Mouse (Mus musculus) heart, embryonic 13.5 days (tissue): ENCODE data around the gene Cd81. TPM values are rescaled to one million over a fixed set of nuclear protein-coding genes. Genes with fewer than 3 reads are reported as not detected.

Experiments used
- ATAC-seq: fragments of 200-750 bp; cut with Nextera tagmentation; 2 replicates; pipeline ENCODE4 v1.8.0; 2017; ENCODE audit warnings: moderate TSS enrichment; ENCODE audit not compliant: insufficient number of reproducible peaks, low FRiP score, low TSS enrichment; ENCODE audit errors: extremely low read depth
- H3K27ac ChIP-seq: fragments of 300-500 bp; sonication (generic); replicated peaks from 2 replicates; pipeline ENCODE4 v1.5.1; 2015; ENCODE audit warnings: moderate library complexity, mild to moderate bottlenecking, inconsistent platforms
- H3K27me3 ChIP-seq: fragments of 300-500 bp; sonication (generic); replicated peaks from 2 replicates; pipeline ENCODE4 v1.6.1; 2015; ENCODE audit warnings: mild to moderate bottlenecking, inconsistent platforms
- H3K36me3 ChIP-seq: fragments of 300-500 bp; sonication (generic); 2 replicates; pipeline ENCODE4 v1.6.1; 2015; ENCODE audit warnings: mild to moderate bottlenecking, inconsistent platforms
- H3K4me1 ChIP-seq: fragments of 300-500 bp; sonication (generic); 2 replicates; pipeline ENCODE4 v1.6.1; 2015; ENCODE audit warnings: inconsistent platforms
- H3K4me2 ChIP-seq: fragments of 300-500 bp; sonication (generic); 2 replicates; pipeline ENCODE4 v1.6.1; 2015; ENCODE audit warnings: inconsistent platforms, mild to moderate bottlenecking, moderate library complexity
- H3K4me3 ChIP-seq: fragments of 300-500 bp; sonication (generic); 2 replicates; pipeline ENCODE4 v1.5.1; 2015; ENCODE audit warnings: moderate library complexity, mild to moderate bottlenecking, inconsistent platforms
- H3K9ac ChIP-seq: fragments of 300-500 bp; sonication (generic); 2 replicates; pipeline ENCODE4 v1.6.1; 2015; ENCODE audit warnings: inconsistent platforms, mild to moderate bottlenecking, moderate library complexity
- H3K9me3 ChIP-seq: fragments of 300-500 bp; sonication (generic); 2 replicates; pipeline ENCODE4 v1.6.1; 2016; ENCODE audit warnings: inconsistent platforms
- WGBS: fragments of 180-500 bp; shearing (Covaris S2); methylation state at CpG from one replicate; pipeline ENCODE4 v1.1.7; 2015; ENCODE audit warnings: mixed read lengths; 5-methylcytosine and 5-hydroxymethylcytosine counted together
- polyA plus RNA-seq: library from polyadenylated mRNA; unstranded; fragments of >200 nt; fragmentation: Nextera tagmentation; extraction: Ambion mirVana; gene quantifications from 2 replicates; pipeline ENCODE4 v1.2.1, GENCODE M21; 2015

The Cd81 gene
- polyA plus RNA-seq, 1 experiment from 2014 or later = 750 TPM

DNA sequence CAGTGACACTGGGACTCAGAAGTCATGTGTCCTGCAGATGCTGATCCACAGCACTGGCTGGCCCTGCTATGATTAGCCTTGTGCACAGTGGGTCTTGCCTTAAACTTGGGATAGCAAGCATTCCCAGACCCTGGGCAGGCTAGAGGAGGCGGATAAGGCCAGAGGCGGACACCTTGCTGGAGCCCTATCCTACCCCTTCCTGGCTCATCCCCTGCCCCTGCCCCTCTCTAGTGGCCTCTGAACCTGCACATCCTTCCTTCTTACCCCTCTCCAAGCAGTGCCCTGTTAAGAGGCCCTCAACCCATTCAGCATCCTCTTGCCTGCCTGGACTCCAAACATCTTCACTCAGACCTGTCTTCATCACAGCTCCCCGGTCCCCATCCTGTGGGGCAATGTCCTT is 12.0 kb upstream of the Cd81 start:
- WGBS = 89% methylated on average over 3 of the region's 3 CpGs
- peaks cover 7% of the 10 kb centered on the region; the same call in 1 of the 2 replicates for H3K9me3 ChIP-seq

DNA sequence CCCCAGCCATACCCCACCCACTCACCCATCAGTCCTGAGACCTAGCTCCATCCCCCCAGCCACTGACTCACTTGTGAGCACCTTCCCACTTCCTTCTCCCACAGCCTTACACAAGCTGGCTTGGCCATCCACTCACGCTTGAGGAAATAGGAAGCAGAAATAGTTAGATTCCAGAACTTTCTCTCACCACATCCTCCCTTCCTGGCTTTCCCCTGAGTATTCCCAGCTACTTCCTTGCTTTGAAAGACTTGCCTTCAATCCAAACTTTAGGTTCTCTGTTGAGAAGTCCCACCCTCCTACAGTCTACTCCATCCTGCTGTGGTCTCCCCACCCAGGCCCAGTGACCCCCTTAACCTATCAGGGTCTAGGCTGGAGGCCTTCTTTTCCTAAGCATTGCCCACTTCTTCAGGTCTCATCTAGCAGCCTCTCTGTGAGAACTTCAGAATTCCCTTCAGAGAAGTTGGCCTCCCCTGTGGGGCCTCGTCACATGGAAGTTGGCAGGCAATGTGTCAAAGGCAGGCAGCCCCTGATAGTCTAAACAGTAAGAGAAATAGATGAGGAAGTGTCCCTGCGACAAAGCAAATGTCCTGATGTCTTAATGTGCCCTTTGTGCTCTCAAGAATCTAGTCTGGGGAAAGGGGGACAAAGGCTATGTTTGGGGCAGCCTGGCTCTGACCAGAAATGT is 11.3 kb upstream of the Cd81 start:
- ATAC-seq = no peak
- Histone ChIP-seq H3K4me2 (no peak overlapping the region), H3K4me3 (no peak overlapping the region), H3K9ac (0 out of 2 replicates have a peak overlapping the region, but pooled peaks have one; percentile 35), H3K9me3 (peaks cover 7% of the 10 kb centered on the region; the same call in 1 of the 2 replicates), H3K27me3 (no peaks in the 10 kb centered on the region), H3K4me1 (peaks cover 36% of the 10 kb centered on the region), H3K36me3 (peaks cover 14% of the 10 kb centered on the region; the same call in 1 of the 2 replicates), H3K27ac (peak overlapping the region; percentile 76)
- 33% methylated on average over 3 of the region's 3 CpGs for WGBS

More for the DNA sequence above, 12.0 kb upstream of the Cd81 start:
- H3K4me3 ChIP-seq = no peak overlapping the region
- ATAC-seq = no peak
- no peaks in the 10 kb centered on the region for H3K27me3 ChIP-seq
- H3K27ac ChIP-seq = peak overlapping the region; percentile 76; the same call in 1 of the 2 replicates
- peaks cover 14% of the 10 kb centered on the region; the same call in 1 of the 2 replicates for H3K36me3 ChIP-seq
- H3K4me1 ChIP-seq = peaks cover 36% of the 10 kb centered on the region
- no peak overlapping the region for H3K4me2 ChIP-seq
- no peak overlapping the region for H3K9ac ChIP-seq

DNA sequence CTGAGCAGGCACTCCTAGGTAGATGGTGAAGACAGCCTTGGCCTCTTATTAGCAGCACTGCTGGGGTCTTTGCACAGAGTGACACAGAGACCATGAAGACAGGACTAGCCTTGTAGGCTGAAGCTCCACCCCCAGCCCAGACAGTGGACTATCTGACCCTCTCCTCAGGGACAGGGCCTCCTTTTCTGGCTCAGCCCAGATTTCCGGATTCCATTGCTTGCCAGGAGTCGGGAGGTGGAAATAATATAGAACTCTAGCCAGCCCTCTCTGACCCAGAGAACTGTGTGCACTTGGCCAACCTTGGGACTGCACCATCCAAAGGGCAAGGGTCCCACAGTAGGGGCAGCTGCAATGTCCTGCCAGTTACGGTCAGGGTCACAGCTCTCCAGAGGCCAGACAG is 10.4 kb upstream of the Cd81 start:
- Histone ChIP-seq H3K36me3 (peaks cover 6% of the 10 kb centered on the region; the same call in 1 of the 2 replicates), H3K4me2 (no peak overlapping the region), H3K4me3 (no peak overlapping the region), H3K27ac (peak overlapping the region; percentile 76), H3K4me1 (peaks cover 36% of the 10 kb centered on the region), H3K9ac (no peak overlapping the region), H3K27me3 (no peaks in the 10 kb centered on the region), H3K9me3 (peaks cover 7% of the 10 kb centered on the region; the same call in 1 of the 2 replicates)
- WGBS = 39% methylated on average over 3 of the region's 3 CpGs
- ATAC-seq = peak; percentile 48; the same call in 1 of the 2 replicates

DNA sequence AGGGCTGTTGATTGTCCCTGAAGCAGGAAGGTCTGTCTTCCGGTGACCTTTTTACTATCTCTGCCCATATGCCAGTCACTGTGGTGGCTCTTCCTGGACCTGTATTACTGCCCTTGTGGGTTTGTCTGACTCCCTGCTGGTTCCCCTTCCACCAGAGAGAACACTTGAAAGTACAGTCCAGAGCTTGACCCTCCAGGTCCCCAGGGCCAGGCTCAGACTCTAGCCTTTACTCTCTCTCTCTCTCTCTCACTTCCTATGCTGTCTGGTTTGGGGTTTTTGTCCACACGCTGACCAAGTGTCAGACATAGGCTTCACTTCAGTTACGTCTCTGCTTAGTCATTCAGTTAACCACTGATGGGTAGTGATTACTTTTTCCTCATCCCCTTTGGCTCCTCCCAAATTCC is 9.6 kb upstream of the Cd81 start:
- H3K9ac ChIP-seq = no peak overlapping the region
- no peak overlapping the region for H3K4me3 ChIP-seq
- peak overlapping the region; percentile 76 for H3K27ac ChIP-seq
- no peak overlapping the region for H3K4me2 ChIP-seq
- WGBS = 61% methylated on average over 3 of the region's 3 CpGs
- peaks cover 36% of the 10 kb centered on the region for H3K4me1 ChIP-seq
- H3K36me3 ChIP-seq = 0 out of 2 replicates have a peak, but pooled peaks cover 3% of the 10 kb centered on the region
- H3K9me3 ChIP-seq = peaks cover 7% of the 10 kb centered on the region; the same call in 1 of the 2 replicates
- no peak for ATAC-seq
- no peaks in the 10 kb centered on the region for H3K27me3 ChIP-seq

DNA sequence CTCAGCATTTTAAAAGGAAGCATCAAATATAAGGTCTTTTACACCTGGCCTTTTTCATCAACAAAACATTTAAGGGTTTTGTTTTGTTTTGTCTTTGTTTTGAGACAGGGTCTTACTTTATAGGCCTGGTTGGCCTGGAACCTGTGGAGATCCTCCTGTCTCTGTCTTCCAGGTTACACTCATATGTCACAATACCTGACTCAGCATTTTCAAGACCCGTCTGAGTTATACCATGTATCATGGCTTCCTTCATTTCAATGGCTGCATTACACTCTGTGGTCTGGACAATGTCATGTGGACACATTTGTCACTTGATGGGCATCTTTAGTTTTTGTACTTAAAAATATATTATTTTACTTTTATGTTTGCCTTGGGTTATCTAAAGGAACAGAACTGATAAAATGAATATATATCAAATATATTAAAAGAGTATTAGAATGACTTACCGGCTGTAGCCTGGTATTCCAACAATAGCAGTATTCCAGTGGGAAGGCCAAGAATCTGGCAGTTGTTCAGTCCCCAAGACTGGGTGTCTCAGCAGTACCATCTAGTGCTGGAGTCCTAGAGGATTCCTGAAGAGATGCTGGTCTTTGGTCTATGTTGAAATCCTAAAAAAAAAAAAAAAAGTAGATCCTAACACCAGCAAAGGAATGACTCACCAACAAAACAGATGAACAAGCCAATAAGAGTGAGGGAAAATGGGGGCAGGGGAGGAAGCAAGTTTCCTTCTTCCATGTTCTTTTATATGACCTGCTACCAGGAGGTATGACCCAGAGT is 8.3 kb upstream of the Cd81 start:
- Histone ChIP-seq H3K36me3 (0 out of 2 replicates have a peak, but pooled peaks cover 3% of the 10 kb centered on the region), H3K4me2 (no peak overlapping the region), H3K27ac (no peak overlapping the region), H3K27me3 (no peaks in the 10 kb centered on the region), H3K4me3 (no peak overlapping the region), H3K4me1 (peaks cover 35% of the 10 kb centered on the region), H3K9me3 (peaks cover 7% of the 10 kb centered on the region; the same call in 1 of the 2 replicates), H3K9ac (no peak overlapping the region)
- no peak for ATAC-seq
- WGBS = 88% methylated on average over 2 of the region's 2 CpGs

DNA sequence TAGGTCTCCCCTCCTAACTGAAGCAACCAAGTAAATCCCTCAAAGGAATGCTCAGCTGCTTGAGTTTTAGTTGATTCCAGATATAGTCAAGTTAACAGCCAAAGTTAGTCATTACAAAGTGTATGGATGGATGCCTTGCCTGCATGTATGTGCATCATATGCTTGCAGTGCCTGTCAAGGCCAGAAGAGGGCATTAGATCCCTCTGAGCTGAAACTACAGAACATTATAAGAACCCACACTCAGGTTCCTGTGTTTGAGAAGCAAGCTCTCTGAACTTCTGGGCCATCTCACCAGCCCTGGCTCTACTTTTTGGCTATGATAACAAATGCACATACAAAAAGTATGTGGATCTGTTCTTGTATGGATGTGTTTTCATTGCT is 7.7 kb upstream of the Cd81 start:
- ATAC-seq = no peak

DNA sequence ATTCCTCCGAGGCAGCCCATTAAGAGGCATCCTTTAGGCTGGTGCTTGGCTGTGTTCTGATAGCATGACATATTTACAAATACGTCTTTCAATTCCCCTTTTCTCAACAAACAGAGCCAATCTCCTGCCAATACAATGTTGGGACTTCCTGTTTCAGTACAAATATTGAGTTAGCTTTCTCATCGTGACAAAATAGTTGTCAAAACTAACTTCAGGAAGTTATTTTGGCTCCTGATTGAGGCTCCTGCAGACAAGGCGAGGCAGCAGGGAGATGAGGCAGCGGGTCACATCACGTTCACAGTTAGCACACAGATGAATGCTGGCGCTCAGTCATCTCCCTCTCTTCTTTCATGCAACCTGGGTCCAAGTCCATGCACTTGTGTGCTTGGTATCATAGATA is 6.2 kb upstream of the Cd81 start:
- Histone ChIP-seq H3K27ac (no peak overlapping the region), H3K27me3 (no peaks in the 10 kb centered on the region), H3K4me1 (peaks cover 44% of the 10 kb centered on the region), H3K36me3 (0 out of 2 replicates have a peak, but pooled peaks cover 3% of the 10 kb centered on the region), H3K4me2 (no peak overlapping the region), H3K9me3 (peaks cover 7% of the 10 kb centered on the region; the same call in 1 of the 2 replicates), H3K4me3 (no peak overlapping the region), H3K9ac (no peak overlapping the region)
- ATAC-seq = no peak
- 59% methylated on average over 7 of the region's 7 CpGs for WGBS

More for the DNA sequence above, 7.7 kb upstream of the Cd81 start:
- no peak overlapping the region for H3K4me2 ChIP-seq
- no peak overlapping the region for H3K27ac ChIP-seq
- peaks cover 7% of the 10 kb centered on the region; the same call in 1 of the 2 replicates for H3K9me3 ChIP-seq
- H3K9ac ChIP-seq = no peak overlapping the region
- 0 out of 2 replicates have a peak, but pooled peaks cover 3% of the 10 kb centered on the region for H3K36me3 ChIP-seq
- no peaks in the 10 kb centered on the region for H3K27me3 ChIP-seq
- H3K4me1 ChIP-seq = peaks cover 41% of the 10 kb centered on the region
- no peak overlapping the region for H3K4me3 ChIP-seq

DNA sequence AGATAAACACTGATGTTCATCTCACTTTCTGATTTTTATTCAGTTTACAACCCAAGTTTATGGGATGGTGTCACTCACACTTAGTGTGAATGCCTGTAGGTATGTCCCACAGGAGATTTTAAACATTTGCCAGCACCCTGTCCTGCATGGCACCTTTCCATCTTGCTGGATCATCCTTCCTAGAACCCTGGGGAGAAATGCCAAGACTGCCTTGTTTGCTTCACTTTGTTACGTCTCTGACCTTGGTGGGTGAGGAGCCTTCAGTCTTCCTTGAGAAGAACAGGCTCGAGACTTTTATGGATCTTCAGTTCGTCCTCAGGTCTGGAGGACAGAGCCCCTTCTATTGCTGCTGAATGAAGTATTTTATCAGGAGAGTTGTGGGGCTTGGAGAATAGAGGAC is 3.2 kb upstream of the Cd81 start:
- Histone ChIP-seq H3K27ac (peak overlapping the region; percentile 83), H3K4me1 (peaks cover 38% of the 10 kb centered on the region), H3K36me3 (peaks cover 4% of the 10 kb centered on the region; the same call in 1 of the 2 replicates), H3K9ac (no peak overlapping the region), H3K9me3 (peaks cover 7% of the 10 kb centered on the region; the same call in 1 of the 2 replicates), H3K27me3 (no peaks in the 10 kb centered on the region), H3K4me2 (no peak overlapping the region), H3K4me3 (no peak overlapping the region)
- 66% methylated on average over 3 of the region's 3 CpGs for WGBS
- no peak for ATAC-seq

DNA sequence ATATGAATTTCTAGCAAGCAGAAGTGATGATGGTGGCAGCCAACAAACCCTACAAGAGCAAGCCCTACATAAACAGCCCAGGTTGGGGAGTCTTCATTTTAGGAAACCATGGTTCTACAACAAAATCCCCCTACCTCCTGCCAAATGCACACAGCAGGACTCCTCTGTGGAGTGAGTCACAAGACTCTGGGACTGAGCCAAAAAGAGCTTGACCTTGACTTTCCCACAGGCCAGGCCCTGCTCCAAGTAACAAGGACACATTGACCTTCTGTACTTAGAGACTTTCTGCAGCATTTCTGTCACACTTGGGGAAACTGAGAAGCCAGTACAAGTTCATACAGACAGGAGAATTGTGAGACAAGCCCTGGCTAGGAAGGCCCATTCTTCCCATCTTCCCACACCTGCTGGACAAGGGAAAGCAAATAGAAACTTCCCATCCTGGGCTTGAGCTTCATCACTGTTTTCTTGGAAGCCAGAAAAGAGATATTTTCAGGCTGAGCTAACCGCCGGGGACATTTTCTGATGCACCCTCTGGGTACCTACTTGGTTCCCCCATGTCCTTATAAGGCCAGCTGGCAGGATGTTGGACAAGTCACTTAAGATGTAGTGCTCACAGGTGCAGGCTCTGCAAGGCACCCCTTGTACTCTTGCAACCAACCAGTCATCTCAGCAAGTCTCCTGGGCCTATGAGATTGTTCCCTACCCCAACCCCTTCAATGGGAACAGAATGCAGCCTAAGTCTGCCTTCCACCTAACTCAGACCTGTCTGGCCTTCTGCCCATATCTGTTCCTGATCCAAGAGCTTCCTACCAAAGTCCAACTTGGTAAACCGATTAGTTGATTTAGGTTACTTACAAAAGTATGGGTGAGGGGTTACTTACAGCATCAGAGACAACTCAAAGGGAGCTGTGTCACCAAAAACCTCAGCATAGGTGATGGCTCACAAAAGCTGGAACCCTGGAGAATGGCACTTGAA is 2.4 kb upstream of the Cd81 start:
- 79% methylated on average over 3 of the region's 3 CpGs for WGBS
- Histone ChIP-seq H3K36me3 (peaks cover 9% of the 10 kb centered on the region; the same call in 1 of the 2 replicates), H3K4me2 (no peak overlapping the region), H3K9ac (no peak overlapping the region), H3K27me3 (no peaks in the 10 kb centered on the region), H3K4me3 (no peak overlapping the region), H3K9me3 (no peaks in the 10 kb centered on the region), H3K27ac (peak overlapping the region; percentile 83), H3K4me1 (peaks cover 46% of the 10 kb centered on the region)
- no peak for ATAC-seq

DNA sequence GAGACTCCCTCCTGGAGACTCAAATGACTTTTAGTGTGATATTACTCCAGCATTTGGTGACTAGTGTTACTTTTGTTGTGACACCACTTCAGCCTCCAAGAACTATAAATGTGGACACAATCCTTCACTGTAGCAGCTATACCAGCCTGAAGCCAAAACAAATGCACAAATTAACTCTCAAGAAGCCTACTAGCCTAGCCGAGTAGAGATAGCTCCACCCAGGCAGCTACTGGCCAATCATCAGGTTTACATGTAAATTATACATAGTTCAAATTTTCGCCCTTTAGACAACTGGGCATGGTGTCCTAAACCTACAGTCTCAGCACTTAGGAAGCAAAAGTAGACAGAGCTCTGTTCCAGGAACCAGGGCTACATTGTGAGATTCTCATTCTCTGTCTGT is 1.2 kb upstream of the Cd81 start:
- no peak overlapping the region for H3K27ac ChIP-seq
- H3K27me3 ChIP-seq = no peaks in the 10 kb centered on the region
- ATAC-seq = no peak
- H3K9me3 ChIP-seq = no peaks in the 10 kb centered on the region
- WGBS = 63% methylated on average over 2 of the region's 2 CpGs
- H3K4me1 ChIP-seq = peaks cover 58% of the 10 kb centered on the region
- peaks cover 19% of the 10 kb centered on the region for H3K36me3 ChIP-seq
- H3K4me3 ChIP-seq = no peak overlapping the region
- no peak overlapping the region for H3K9ac ChIP-seq
- H3K4me2 ChIP-seq = no peak overlapping the region
